20 mouse cellular contexts compared by ENCODE assay signal in genomic region chr11:60391346-60391745, GRCm38 (mm10). TPM values are rescaled to one million over a fixed set of nuclear protein-coding genes. Genes with fewer than 3 reads are reported as not detected.
DNase-seq lines count a peak whose midpoint lies in the region; ATAC-seq lines count a peak whose summit lies in the region.
"Had no signal": no experiment of that assay in that cellular context is flagged by ENCODE, and none has a peak within 500 bp of the region (broad histone marks: within the 10 kb centered on the region; RNA-seq: fewer than 3 reads in every experiment).

No protein-coding gene starts in this region.

- H3K4me2 ChIP-seq in liver, embryonic 12.5 days = no peak overlapping the region
- H3K4me2 ChIP-seq: embryonic facial prominence, embryonic 13.5 days; embryonic facial prominence, embryonic 15.5 days; forebrain, embryonic 13.5 days; forebrain, embryonic 15.5 days had no signal

- no peak overlapping the region for H3K9ac ChIP-seq in liver, embryonic 12.5 days
- H3K9ac ChIP-seq: embryonic facial prominence, embryonic 13.5 days; embryonic facial prominence, embryonic 15.5 days; forebrain, embryonic 13.5 days; forebrain, embryonic 15.5 days; forebrain, postnatal 0 days had no signal

- no peak for ATAC-seq in liver, embryonic 12.5 days
- ATAC-seq: forebrain, embryonic 13.5 days; forebrain, embryonic 15.5 days; forebrain, postnatal 0 days had no signal

- no peaks in the 10 kb centered on the region for H3K36me3 ChIP-seq in liver, embryonic 12.5 days
- H3K36me3 ChIP-seq: embryonic facial prominence, embryonic 13.5 days; embryonic facial prominence, embryonic 15.5 days; forebrain, embryonic 15.5 days had no signal

- peak; percentile 30 for DNase-seq in right cerebral cortex, adult 18-20 months
- no peak for DNase-seq in right cerebral cortex, postnatal 10 days (ENCODE audit: low spot score in 2 of 2)
- DNase-seq in fat pad, adult 2 months (ENCODE audit: extremely low read depth, low read depth, low spot score) = peak; percentile 65
- DNase-seq in left cerebral cortex, postnatal 4 days = no peak
- DNase-seq: adrenal gland, adult 2 months; adrenal gland, postnatal 10 days; adrenal gland, postnatal 25 days; cerebellum, adult 11-12 months; cerebellum, adult 2 months; cerebellum, adult 9-10 months; cerebellum, postnatal 10 days; cerebellum, postnatal 25 days; forebrain, postnatal 0 days had no signal

- H3K4me3 ChIP-seq in liver, embryonic 12.5 days = no peak overlapping the region
- H3K4me3 ChIP-seq: embryonic facial prominence, embryonic 13.5 days; embryonic facial prominence, embryonic 15.5 days; erythroblast, embryonic 14.5 days; forebrain, embryonic 13.5 days; forebrain, embryonic 15.5 days had no signal

- no peaks in the 10 kb centered on the region for H3K4me1 ChIP-seq in liver, embryonic 12.5 days
- H3K4me1 ChIP-seq: forebrain, embryonic 15.5 days had no signal

- 70% methylated on average over 6 of the region's 6 CpGs for WGBS in liver, embryonic 12.5 days (ENCODE audit: insufficient replicate concordance)

- no peak overlapping the region for H3K27ac ChIP-seq in liver, embryonic 12.5 days
- H3K27ac ChIP-seq: embryonic facial prominence, embryonic 13.5 days; embryonic facial prominence, embryonic 15.5 days; forebrain, embryonic 13.5 days; forebrain, embryonic 15.5 days had no signal

- no peaks in the 10 kb centered on the region for H3K9me3 ChIP-seq in liver, embryonic 12.5 days (replicated peaks)
- H3K9me3 ChIP-seq: embryonic facial prominence, embryonic 13.5 days; embryonic facial prominence, embryonic 15.5 days; forebrain, embryonic 13.5 days; forebrain, embryonic 15.5 days had no signal

- intact Hi-C loops in left cerebral cortex, postnatal 4 days (cut with DNase I) = no loop called here

- peaks cover 4% of the 10 kb centered on the region; the same call in 1 of the 2 replicates for H3K27me3 ChIP-seq in liver, embryonic 12.5 days (replicated peaks)
- H3K27me3 ChIP-seq: embryonic facial prominence, embryonic 13.5 days; embryonic facial prominence, embryonic 15.5 days; forebrain, embryonic 13.5 days; forebrain, embryonic 15.5 days had no signal

RNA-seq across cellular contexts. Expression of gene Gid4, which starts 25.6 kb away (rescaled TPM):
- 10 to 100 TPM; 37.8 to 38.4 TPM for total RNA-seq in left cerebral cortex, postnatal 4 days (2021)
- 18.1 and 19.3 TPM in 2 replicates for polyA plus RNA-seq in liver, embryonic 12.5 days (2016; fragmentation: Nextera tagmentation; extraction: Ambion mirVana)

RNA-seq across cellular contexts. Expression of gene Atpaf2, which starts 26.9 kb away (rescaled TPM):
- 10 to 100 TPM; 28.9 to 30.5 TPM for total RNA-seq in left cerebral cortex, postnatal 4 days (2021)
- 47.7 and 50.2 TPM in 2 replicates for polyA plus RNA-seq in liver, embryonic 12.5 days (2016; fragmentation: Nextera tagmentation; extraction: Ambion mirVana)

RNA-seq across cellular contexts. Expression of gene Drc3, which starts 38.2 kb away (rescaled TPM):
- total RNA-seq in left cerebral cortex, postnatal 4 days (2021) = 1 to 10 TPM; 4.7 to 4.8 TPM
- polyA plus RNA-seq in liver, embryonic 12.5 days (2016; fragmentation: Nextera tagmentation; extraction: Ambion mirVana) = 0.49 and 0.53 TPM in 2 replicates
- polyA plus RNA-seq: C2C12; erythroblast, embryonic 14.5 days had no signal

RNA-seq across cellular contexts. Expression of gene Tom1l2, which starts 38.6 kb away (rescaled TPM):
- total RNA-seq in left cerebral cortex, postnatal 4 days (2021) = 10 to 100 TPM; 86.8 to 90.6 TPM
- polyA plus RNA-seq in liver, embryonic 12.5 days (2016; fragmentation: Nextera tagmentation; extraction: Ambion mirVana) = 8.7 and 9.6 TPM in 2 replicates

Comparison
In these comparisons a context has a peak if more than half of its experiments do, and no peak if none do; other contexts are left out.
1. DNase-seq: peak in right cerebral cortex, adult 18-20 months (single experiment) and fat pad, adult 2 months (single experiment); none in right cerebral cortex, postnatal 10 days (0 of 2) and left cerebral cortex, postnatal 4 days (single experiment).